Mouse (Mus musculus) thymus, adult 2 months (tissue): ENCODE measurements at regions not wholly inside any gene's neighbourhood (a gene's known extent, or its start where the extent isn't known, plus 50 kb on each side); places are given as distances from the start of the nearest gene placed in this dataset.

Experiments used
- CTCF ChIP-seq: fragments of 200-500 bp; IDR thresholded peaks from 2 replicates; pipeline ENCODE4 v1.5.1; 2012; ENCODE audit warnings: mild to moderate bottlenecking, control low read depth, low read length, moderate library complexity, borderline replicate concordance; ENCODE audit not compliant: control insufficient read depth, poor library complexity, insufficient read depth; ENCODE audit errors: extremely low read depth
- POLR2A ChIP-seq: fragments of 200-500 bp; IDR thresholded peaks from 2 replicates; pipeline ENCODE4 v1.6.1; 2012; ENCODE audit warnings: mild to moderate bottlenecking, low read length, control low read depth, moderate library complexity; ENCODE audit not compliant: control insufficient read depth, poor library complexity, insufficient read depth; ENCODE audit errors: extremely low read depth

- TF ChIP-seq CTCF (no peak), POLR2A (no peak)
Measured at GRCm38 (mm10) chr14:25323542-25324484, 135.2 kb upstream of the Zmiz1 start.
